Mouse (Mus musculus): Measurements from ENCODE around the gene Hunk.

The Hunk gene

DNA sequence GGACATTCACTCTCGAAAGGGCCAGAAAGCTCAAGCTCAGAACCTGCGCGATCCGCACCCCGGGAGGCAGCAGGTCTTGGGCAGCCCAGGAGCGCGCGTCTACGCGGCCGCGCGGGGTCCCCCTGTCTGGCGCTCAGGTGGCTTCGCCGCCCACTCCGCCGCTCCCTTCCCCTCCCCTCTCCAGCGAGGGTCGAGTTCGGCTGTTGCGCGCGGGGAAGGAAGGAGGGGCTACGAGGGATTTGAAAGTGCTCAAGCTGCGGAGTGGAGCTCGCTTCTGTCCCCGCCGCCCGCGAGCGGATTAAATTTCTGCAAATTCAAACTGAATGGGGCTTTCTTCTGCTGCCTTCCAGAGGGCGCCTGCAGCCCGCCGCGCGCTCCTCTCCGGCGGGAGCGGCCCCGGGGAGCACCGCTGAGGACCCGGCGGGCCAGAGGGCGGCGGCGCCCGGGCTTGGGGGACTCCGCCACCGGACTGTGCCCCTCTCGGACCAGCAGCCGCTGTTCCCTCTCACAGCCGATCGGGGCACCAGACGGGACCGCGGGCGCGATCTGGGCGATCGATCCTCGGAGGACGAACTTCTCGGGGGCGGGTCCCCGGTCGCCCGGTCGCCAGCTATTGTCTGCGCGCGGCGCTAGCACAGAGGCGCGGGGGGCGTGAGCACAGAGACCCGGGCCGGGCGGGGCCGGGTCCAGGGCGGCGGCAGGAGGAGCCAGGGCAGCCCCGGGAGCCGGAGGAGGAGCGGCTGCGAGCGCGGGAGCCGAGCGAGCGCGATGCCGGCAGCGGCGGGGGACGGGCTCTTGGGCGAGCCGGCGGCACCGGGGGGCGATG lies at the start of gene Hunk:
Hunk (plus strand) TSS at position 326 of the 826 bp plus-strand sequence.
- peak; percentile 74 for DNase-seq

DNA sequence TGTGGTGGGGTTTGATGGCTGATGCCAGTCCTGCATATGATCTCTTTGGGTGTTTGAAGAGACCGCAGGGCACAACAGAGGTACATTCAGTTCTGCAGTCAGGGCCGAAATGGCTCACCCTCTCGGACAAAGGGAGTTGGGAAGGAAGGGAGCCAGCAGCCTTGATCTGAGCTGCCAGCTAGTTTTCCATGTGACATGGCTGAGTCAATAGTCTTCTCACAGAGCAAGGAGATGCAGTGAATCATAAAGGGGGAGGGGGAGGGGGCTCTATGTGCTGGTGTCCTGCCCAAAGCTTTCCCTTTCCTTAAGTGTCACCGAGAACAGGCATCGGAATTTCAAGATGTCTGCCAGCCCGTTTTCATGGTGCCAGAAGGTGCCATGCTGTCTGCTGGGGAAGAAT lies 46.8 kb upstream of the Hunk start:
- DNase-seq = no peak

DNA sequence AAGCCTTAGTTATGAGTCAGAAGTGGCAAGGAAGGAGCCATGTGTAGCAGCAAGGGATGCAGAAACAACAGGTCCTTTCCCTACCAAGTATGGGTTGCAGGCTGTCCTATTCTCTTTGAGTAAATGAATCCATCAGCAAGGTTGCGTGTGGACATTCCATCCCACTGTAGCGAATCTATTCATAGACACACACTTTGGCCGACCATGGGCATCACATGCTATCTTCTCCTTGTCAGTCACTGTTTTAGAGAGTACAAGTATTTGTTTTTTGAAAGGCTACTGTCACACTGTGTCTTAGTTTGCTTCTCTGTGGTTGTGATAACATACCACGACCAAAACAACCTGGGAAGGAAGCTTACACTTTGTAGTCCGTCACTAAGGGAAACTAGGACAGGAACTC lies 44.7 kb upstream of the Hunk start:
- no peak for DNase-seq

DNA sequence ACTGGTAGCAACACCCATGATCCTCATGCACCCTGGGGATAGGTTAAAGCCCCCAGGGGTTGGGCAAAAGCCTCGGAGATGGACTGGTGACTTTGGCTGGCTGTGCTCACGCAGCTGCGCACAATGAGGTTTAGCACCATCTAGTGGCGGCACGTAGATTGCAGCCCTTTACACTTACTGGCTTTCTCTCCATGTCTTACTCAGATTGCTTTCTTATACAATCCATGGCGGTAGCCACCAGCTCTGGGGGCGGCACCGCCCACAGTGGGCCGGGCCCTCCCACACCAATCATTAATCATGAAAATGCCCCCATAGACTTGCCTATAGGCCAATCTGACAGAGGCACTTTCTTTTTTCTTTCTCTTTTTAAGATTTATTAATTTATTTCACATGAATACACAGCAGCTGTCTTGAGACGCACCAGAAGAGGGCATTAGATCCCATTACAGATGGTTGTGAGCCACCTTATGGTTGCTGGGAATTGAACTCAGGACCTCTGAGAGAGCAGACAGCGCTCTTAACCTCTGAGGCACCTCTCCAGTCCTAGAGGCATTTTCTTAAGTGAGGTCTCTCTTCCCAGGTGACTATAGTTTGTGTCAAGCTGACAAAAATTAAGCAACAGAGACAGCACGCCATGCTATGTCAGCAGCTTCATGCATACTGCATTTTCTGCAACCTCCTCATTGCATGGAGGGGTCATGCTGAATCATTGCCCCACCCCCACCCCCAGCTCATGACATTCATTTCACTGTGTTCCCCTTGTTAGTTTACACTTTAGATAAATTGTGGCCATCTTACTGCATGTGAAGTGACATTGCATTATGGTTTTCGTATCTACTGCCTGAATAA lies 35.9 kb upstream of the Hunk start:
- peak; percentile 73 for DNase-seq

DNA sequence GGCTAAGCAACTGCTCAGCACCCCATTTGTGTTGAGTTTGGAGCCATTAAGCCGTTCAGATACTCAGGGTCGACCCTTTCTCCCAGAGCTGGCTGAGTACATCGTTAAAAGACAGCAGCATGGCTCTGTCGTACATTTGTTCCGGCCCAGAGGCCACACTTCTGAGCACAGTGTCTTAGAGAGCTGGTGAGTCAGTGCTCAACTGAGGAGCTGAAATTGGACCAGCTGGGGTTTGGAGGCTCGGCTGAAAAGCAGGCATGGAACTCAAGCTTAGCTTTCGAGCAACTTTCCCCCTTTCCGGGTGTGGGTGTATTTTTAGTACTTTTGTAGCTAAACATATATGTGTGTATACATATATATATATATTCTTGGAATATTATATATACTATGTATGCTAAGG lies 34.1 kb upstream of the Hunk start:
- DNase-seq = no peak

DNA sequence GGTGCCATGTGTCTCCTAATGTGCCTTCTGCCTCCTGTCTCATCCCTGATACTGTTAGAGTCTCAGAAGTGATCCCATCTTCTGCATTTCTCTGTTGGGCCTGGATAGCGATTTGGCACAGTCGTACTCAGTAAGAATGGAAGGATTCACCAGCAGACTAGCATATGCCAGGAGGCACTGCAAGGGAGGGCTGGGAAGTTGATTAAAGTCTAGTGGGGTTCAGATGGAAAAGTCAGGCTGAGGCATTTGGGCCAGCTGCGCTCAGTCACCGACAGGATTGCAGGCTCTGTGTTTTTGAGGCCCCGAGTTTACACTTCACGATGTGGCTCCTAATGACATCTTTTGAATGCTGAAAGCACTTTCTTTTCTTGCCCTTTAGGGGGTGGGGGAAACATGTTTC lies 33.1 kb upstream of the Hunk start:
- no peak for DNase-seq

DNA sequence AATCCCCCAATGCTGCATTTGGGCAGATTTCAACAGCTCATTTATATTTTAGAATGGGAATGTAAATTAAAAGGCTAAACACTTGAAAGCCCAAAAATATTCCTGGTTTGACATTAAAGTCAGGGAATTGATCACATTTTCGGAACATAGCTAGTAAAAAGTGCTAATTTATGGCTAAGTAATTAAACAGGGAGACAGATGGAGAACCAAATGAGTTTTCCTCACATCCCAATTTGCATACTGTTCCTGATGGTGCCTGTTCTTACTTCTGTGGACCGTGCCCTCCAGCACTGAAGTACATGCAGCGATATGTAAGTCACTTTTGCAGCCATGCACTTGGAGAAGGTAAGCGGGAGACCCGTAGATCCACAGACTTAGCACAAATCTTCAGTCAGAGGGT lies 32.7 kb upstream of the Hunk start:
- no peak for DNase-seq

DNA sequence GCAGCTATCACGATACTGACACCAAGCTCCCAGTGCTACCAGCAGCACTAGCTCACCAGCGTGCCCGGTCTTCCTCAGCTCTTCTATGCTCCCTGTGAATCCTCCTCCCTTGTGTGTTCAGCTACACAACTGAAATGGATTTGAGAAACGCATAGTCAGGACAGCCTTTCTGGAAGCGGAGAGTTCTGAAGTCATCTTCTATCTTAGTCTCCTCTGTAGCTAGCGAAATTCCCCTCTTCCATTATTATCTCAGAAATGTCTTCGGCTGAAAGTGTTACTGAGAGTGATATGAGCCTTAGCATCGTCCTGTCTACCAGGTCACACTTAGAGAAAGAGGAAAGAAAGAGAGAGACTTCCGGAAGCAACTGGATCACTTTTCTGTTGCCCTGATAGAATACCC lies 26.5 kb upstream of the Hunk start:
- no peak for DNase-seq

DNA sequence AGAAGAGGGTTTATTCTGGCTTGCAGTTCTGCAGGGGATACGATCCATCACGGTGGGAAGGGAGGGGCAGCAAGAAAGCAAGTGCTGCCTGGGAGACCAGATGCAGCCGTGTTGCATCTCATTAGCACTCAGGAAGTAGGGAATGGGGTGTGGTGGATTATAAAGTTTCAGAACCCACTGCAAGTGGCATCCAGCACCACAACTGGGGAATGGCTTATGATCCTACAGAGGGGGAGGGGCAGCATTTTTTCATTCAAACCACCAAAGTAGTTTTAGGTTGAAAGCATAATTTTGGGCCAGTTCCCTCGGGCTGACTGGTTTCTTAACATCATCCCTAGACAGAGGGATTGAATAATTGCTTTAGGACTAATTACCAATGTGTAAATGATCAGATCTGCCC lies 26.1 kb upstream of the Hunk start:
- DNase-seq = no peak

DNA sequence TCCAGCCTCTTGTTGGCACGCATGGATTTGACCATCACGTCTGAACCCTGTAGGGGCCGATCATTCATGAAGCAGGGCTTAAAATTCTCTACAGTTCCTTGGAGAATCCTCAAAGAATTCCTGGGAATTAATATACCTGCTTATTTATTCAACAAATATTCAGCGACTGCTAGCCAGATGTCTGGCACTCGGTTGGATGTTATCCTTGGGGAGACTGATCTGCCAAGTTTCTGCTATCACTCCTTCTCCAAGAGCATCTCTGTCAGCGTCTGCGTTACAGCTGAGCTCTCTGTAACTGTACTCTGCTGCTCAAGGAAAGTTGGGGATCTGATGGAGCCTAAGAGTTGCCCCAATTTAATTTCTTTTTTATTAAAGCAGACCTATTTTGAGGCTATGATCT lies 25.5 kb upstream of the Hunk start:
- no peak for DNase-seq

DNA sequence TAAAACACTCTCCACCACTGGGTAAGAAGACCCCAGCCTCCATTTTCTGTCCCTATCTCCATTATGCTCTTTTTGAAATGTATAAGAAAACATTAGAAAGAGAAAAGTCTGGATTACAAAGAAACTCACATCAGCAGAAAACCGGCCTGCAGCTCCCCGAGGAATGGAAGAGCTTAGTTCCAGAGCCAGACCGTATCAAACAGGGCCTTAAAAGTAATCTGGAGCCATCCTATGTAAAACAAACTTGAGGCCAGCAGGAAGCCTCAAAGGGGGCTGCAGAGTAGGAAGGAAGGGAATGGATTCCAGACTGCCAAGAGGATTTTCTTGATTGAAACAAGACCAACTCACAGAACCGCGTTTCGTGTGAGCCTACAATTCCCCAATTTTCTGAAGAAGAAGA lies 22.9 kb upstream of the Hunk start:
- DNase-seq = no peak

DNA sequence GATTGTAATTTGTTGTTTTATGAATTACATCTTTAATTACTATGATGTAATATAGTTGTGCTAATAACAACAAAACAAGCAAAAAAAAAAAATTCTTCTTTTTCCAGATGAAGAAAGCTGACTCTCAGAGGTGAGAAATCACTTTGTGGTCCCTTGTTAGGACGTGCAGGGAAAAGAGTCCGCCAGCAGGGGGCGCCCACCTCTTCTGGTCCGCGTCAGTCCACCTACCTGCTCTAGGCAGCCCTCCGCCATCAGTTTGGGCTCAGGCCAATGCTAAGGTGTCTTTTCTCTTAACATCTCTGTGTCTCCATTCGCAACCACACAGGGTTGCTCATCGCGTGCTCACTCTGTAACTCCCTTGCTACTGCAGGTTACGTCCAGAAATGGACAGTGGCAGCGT lies 5.9 kb upstream of the Hunk start:
- peak; percentile 90 for DNase-seq

DNA sequence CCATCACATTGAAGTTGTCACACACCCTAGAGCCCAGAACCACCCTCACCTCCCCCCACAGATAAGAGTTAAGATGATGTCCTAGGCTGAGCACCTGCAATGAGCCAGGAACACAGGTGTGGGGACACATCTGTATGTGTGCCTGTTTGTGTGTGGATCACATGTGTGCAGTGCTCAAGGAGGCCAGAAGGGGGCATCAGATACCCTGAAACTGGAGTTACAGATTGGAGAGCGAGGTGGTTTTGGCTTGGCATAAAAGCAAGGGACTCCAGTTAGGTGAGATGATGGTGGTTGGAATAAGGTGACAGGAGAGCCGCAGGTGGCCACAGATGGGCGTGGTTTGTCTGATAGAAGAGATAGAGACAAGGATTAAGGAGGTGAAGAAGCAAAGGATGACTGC lies 4.2 kb upstream of the Hunk start:
- peak; percentile 40 for DNase-seq

DNA sequence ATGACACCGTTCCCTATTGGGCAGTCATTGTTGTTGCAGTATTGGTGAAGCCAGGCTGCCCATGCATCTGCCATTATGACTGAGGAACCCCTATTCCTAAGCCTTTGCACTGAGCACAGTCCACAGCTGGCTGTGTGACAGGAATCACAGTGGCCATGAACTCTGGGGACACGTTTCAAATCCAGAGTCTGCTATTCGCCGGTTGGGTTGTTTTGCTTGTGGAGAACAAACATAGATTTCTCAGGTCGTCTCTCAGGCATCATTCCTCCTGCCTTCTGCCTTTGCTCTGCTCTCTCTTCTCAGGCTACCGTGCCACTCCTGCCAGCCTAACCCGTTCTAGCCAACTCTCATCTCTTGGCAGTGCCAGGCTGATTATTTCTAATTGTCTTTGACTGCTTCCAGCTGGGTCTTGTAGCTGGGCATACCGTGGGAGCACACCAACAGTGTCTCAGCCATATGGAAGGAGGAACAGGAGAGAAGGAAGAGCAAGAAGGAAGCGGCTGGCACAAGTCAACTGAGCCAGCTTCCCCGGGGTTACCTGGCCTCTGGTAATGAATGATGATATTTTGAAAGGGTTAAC lies 3.0 kb upstream of the Hunk start:
- no peak for DNase-seq

DNA sequence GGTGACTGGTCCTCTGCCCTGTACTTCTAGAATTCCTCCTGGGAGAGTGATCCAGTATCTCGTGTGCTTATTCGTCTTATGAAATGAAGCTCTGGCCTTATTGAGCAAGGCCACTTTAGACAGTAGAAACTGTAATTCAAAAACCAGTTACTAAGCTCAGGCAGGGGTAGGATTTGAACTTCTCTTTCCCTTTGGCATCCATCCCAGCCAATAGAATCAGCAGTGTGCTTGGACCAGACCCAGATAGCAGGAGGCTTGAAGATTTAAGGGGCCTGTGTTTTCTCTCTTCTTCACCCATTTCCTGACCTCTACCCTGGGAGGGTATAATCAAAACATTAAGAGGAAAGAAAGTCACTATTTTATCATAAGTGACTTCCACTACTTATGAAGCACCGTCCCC lies 1.8 kb upstream of the Hunk start:
- DNase-seq = no peak

DNA sequence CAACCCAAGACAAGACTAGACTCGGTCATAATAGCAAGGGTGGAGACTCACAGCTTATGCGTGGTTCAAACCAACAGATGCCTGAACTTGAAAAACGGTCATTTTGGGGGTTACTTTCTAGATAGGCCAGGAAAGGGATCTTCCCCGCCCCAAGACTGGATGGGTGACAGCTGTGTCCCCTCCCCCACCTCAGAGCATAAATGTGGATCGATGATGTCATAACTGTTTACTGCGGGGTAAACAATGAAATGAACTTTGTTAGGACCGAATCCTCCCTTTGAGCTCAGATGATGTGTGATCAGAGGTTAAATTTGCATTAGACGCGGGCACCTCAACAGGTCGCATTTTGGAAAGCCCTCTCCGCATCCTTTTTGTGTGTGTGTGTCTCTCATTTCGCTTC lies 967 bp upstream of the Hunk start:
- no peak for DNase-seq

DNA sequence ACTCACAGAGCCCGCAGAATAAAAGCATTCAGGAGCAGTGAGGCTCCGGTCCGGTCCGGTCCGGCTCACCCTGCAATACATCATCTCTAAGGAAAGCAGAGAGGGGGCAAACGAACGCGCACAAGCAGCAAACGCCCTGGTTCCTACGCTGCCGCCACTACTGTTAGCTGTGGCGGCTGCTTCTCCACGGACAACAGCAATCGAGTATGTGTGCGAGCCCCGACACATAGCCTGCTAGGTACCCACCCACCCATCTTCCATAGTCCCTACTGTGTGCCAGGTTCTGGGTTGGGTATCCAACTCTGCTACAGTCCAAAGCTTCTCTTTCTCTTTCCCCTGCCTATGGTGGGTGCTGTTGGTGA lies 506 bp upstream of the Hunk start:
- DNase-seq = no peak

DNA sequence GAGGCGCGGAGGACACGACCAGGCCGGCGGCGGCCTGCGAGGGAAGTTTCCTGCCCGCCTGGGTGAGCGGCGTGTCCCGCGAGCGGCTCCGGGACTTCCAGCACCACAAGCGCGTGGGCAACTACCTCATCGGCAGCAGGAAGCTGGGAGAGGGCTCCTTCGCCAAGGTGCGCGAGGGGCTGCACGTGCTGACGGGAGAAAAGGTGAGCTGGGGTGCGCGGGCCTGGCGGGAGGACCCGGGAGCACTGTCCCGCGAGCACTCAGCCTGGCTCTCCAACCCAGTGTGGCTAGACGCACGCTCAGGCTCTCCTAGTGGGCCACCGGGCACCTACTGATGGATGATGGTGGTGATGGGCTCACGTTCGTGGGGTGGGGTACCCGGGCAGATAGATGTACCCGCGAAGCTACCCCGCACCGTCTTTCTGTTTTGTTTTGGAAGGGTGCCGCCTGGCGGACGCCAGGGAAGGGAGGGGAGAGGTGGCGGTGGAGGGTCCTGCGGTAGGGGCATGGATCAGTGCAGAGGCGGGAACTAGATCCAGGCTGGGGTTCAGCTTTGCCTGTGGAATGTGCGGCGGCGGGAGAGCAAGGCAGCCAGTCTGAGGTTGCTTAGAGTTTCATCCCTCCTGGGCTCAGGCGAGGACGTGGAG lies 824 bp downstream of the Hunk start:
- DNase-seq = peak; percentile 74

DNA sequence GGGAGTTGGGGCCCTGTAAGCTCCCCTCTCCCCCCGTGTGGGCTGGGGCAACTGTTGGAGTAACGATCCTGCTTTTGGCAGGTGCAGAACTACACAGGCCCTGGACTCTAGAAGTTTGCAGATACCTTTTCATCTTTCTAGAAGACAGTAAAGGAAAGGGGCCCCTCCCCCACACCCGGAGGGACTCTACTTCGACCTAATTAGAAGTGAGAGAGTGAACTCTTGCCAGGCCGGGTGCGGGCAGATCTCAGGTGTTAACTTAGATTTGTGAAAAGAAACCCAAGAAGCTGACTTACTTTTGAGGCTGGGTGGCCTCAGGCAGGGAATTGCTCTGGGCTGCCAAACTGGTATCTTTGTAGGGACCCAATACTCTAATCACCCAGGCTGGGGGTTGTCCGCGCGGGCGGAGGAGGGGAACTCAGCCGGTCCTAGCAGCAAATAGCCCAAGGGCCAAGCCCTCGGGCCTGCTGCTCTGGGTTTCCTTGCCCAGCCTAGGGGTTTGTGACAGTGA lies 1.4 kb downstream of the Hunk start:
- DNase-seq = peak; percentile 62

DNA sequence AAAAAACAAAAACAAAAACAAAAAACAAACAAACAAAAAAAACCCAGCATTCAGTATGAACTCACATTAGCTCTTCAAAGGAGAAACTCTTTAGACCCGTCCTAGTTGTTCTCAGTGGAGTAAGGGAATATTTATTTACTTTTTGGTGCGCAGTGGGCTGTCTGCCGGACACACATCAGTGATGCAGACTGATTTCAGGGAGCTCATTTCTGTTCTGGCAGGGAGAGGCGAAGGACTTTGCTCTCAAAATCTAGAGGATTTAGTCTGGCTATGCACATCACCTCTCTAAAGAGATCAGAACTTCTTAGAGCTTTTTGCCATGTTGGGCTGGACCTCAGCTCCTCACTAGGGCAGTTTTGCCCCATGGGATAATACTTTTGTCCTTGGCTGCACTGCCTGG lies 2.1 kb downstream of the Hunk start:
- DNase-seq = no peak

DNA sequence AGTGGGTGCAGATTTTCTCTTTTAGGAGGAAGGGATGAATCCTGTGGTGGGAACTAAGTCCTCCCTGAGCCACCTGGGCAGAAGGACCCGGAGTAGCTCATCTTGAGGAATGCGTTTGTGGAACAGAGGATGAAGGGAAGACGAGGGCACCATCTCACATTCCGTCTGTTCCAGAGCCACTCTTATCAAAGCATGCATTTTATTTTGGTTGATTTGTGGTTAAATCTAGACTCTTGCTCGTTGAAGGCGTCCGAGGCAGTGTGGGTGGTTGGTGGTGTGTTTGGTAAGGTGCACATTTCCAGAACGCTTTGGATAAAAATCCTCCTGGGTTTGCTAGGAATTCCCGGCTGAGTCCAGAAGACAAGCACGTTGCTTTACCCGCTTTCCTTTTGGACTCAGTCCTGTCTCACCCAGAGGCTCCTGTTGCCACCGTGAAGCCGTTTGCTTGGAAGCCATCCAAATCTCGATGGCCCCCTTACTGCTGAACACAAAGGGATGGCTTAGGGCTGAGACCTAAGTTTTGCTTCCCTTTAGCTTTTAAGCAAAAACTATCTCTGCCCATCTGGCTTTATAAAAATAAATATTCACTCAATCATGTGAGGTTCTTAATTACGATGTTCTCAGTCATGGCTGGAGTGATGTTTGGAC lies 3.4 kb downstream of the Hunk start:
- DNase-seq = no peak

DNA sequence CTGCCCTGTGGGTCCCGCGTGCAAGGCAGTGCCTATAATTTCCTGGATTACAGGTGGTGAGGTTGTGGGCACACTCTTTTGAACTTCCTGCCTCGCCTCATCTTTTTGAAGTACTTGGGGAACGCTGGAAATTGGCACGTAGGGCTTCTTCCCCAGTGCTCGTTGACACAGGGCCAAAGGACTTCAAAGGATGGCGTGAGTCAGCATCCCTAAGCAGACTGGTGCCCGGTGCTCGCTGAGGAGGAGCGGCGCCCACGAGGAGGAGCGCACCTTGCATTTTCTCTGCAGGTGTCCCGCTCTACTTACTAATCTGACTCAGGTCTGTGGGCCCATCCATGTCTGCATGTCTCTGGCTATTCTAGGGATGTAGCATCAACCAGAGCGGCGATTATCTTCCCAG lies 4.9 kb downstream of the Hunk start:
- DNase-seq = no peak

DNA sequence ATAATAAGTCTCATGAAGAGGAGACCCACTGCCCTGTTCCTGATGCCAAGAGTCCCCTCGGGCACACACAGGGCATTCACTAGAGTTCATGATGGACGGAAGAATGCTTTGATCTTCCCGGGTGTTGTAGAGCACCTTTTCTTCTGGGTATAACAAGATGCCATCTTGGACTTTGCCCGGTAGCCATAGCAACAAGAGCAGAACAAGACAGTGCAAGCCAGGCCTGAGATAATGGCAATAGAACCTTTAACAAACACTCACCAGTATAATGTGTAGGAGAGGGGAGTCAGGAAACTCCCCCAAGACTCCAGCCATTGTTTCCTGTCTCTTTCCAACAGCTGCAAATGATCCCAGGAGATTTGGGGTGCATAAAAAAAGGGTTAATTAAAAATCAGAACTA lies 8.9 kb downstream of the Hunk start:
- DNase-seq = no peak
